Mouse (Mus musculus) layer of hippocampus, adult 8-10 months (tissue): ENCODE measurements around the gene Ahnak. TPM values are rescaled to one million over a fixed set of nuclear protein-coding genes. Genes with fewer than 3 reads are reported as not detected.

Source experiments
- total RNA-seq, 4 experiments: library from RNA; stranded (reverse); gene quantifications; 2 replicates each; pipeline ENCODE4 v1.2.4; 2022

Gene Ahnak
- total RNA-seq, 4 experiments from 2014 or later = 27.0 to 32.2 (median 29.0) TPM

Other genes with a start within 250 kb of the Ahnak start
- 1 to 10 TPM in 3 of 4 experiments, not detected in 1; 2.0 to 3.3 (median 2.4) TPM for gene 1700092M07Rik, start 248.6 kb upstream of the Ahnak start, total RNA-seq
- gene Stx5a, start 247.9 kb upstream of the Ahnak start, total RNA-seq = 10 to 100 TPM; 65.3 to 91.2 (median 76.1) TPM
- gene Nxf1, start 232.2 kb upstream of the Ahnak start, total RNA-seq = 100 to 1,000 TPM in 2 of 4 experiments, 10 to 100 TPM in 2; 80.5 to 120 (median 102) TPM
- 10 to 100 TPM; 61.3 to 77.8 (median 72.8) TPM for gene Tmem223, start 218.3 kb upstream of the Ahnak start, total RNA-seq
- gene Tmem179b, start 214.8 kb upstream of the Ahnak start, total RNA-seq = 10 to 100 TPM; 10.1 to 17.5 (median 13.1) TPM
- gene Taf6l, start 202.9 kb upstream of the Ahnak start, total RNA-seq = 10 to 100 TPM; 14.7 to 20.1 (median 18.2) TPM
- 100 to 1,000 TPM; 101 to 122 (median 109) TPM for gene Polr2g, start 190.7 kb upstream of the Ahnak start, total RNA-seq
- gene Zbtb3, start 186.7 kb upstream of the Ahnak start, total RNA-seq = 1 to 10 TPM; 5.2 to 7.9 (median 5.4) TPM
- gene Ttc9c, start 170.0 kb upstream of the Ahnak start, total RNA-seq = 10 to 100 TPM; 36.4 to 45.1 (median 40.1) TPM
- gene Hnrnpul2, start 169.3 kb upstream of the Ahnak start, total RNA-seq = 100 to 1,000 TPM; 113 to 126 (median 120) TPM
- not detected for gene AC129217.1, start 159.5 kb upstream of the Ahnak start, total RNA-seq
- gene Bscl2, start 151.8 kb upstream of the Ahnak start, total RNA-seq = 100 to 1,000 TPM in 3 of 4 experiments, 10 to 100 TPM in 1; 98.1 to 115 (median 106) TPM
- 100 to 1,000 TPM; 125 to 148 (median 143) TPM for gene Gng3, start 150.1 kb upstream of the Ahnak start, total RNA-seq
- under 1 TPM; 0.45 to 0.74 (median 0.55) TPM for gene Lrrn4cl, start 138.5 kb upstream of the Ahnak start, total RNA-seq
- gene Ubxn1, start 117.8 kb upstream of the Ahnak start, total RNA-seq = 100 to 1,000 TPM in 2 of 4 experiments, 10 to 100 TPM in 2; 87.8 to 123 (median 106) TPM
- gene Uqcc3, start 108.4 kb upstream of the Ahnak start, total RNA-seq = 10 to 100 TPM; 23.4 to 37.2 (median 29.5) TPM
- 10 to 100 TPM in 1 of 4 experiments, 1 to 10 TPM in 3; 4.9 to 10.4 (median 6.0) TPM for gene Lbhd1, start 105.6 kb upstream of the Ahnak start, total RNA-seq
- not detected for gene Gm49403, start 105.4 kb upstream of the Ahnak start, total RNA-seq
- gene 1810009A15Rik, start 100.4 kb upstream of the Ahnak start, total RNA-seq = 10 to 100 TPM; 22.7 to 32.0 (median 26.5) TPM
- 1 to 10 TPM in 2 of 4 experiments, not detected in 2; 1.4 to 1.8 TPM for gene Gm49416, start 100.4 kb upstream of the Ahnak start, total RNA-seq
- gene Ints5, start 96.3 kb upstream of the Ahnak start, total RNA-seq = 10 to 100 TPM; 24.0 to 26.1 (median 24.4) TPM
- 100 to 1,000 TPM; 109 to 125 (median 119) TPM for gene Ganab, start 91.2 kb upstream of the Ahnak start, total RNA-seq
- 100 to 1,000 TPM; 161 to 167 (median 162) TPM for gene B3gat3, start 68.9 kb upstream of the Ahnak start, total RNA-seq
- 1 to 10 TPM; 5.0 to 8.6 (median 6.4) TPM for gene Rom1, start 59.9 kb upstream of the Ahnak start, total RNA-seq
- gene Eml3, start 59.7 kb upstream of the Ahnak start, total RNA-seq = 10 to 100 TPM; 14.1 to 17.4 (median 15.3) TPM
- 10 to 100 TPM; 53.7 to 66.5 (median 56.2) TPM for gene Mta2, start 47.4 kb upstream of the Ahnak start, total RNA-seq
- gene Tut1, start 35.4 kb upstream of the Ahnak start, total RNA-seq = 10 to 100 TPM; 21.5 to 22.2 (median 21.9) TPM
- 100 to 1,000 TPM; 223 to 248 (median 236) TPM for gene Eef1g, start 22.2 kb upstream of the Ahnak start, total RNA-seq
- gene Scgb1a1, start 98.7 kb downstream of the Ahnak start, total RNA-seq = not detected
- 100 to 1,000 TPM; 143 to 155 (median 148) TPM for gene Asrgl1, start 146.4 kb downstream of the Ahnak start, total RNA-seq